Mouse (Mus musculus): ENCODE data around the gene Mettl17.

The Mettl17 gene

DNA sequence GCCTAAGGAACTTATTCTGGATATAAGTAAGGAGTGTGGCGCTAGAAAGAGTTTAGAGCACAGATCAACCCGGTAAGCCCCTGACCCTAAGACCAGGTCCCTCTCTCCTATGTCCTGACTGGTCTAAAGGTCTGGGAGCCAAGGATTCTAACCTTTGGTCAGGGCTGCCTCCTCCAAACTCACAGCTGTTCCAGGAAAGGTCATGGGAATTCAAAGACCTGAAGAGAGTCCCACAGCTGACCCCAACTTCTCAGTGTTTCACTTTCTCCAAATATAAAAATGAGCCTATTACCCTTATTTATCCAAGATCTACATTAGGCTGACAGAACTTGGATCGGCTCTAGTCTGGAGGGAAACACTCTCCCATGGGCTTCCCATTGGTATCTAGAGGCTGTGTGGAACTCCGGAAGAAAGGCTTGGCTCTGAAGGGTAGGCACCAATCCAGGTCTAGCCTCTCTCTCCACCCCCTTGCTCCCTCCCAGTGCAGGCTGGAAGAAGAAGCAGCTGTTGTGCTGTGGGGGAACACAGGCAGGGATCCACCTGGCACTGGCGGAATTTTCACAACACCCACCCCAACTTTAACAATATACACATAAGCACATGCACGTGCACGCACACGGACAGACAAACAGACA, 44.8 kb downstream of the Mettl17 start:
- DNase-seq (ENCODE audit: low read depth, low spot score), result no peak

GRCm38 (mm10) chr14:51929968-51930367, 45.3 kb downstream of the Mettl17 start:
- DNase-seq (ENCODE audit: low read depth, low spot score), result no peak

- DNase-seq (ENCODE audit: low read depth, low spot score), result peak; percentile 79
Measured at GRCm38 (mm10) chr14:51930824-51931223, 46.2 kb downstream of the Mettl17 start.

GRCm38 (mm10) chr14:51932092-51933020, 47.7 kb downstream of the Mettl17 start:
- DNase-seq (ENCODE audit: low read depth, low spot score), result no peak

DNA sequence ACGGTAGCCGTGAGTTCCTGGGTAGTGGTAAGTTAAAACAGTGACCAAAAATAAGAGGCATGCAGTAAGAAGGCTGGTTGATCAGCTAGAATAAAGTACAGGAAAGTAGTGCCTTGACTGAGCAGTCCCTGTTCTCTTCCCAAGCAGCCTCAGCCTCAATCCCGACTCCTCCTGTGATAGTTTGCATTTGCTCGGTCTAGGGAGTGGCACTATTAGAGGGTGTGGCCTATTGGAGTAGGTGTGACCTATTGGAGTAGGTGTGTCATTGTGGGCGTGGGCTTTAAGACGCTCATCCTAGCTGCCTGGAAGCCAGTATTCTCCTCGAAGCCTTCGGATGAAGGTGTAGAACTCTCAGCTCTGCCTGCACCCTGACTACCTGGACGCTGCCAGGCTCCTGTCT, 54.4 kb downstream of the Mettl17 start:
- peak; percentile 66 for DNase-seq (ENCODE audit: low read depth, low spot score)

- peak; percentile 70 for DNase-seq (ENCODE audit: low read depth, low spot score)
Measured at GRCm38 (mm10) chr14:51940944-51941560, 56.4 kb downstream of the Mettl17 start.

GRCm38 (mm10) chr14:51941577-51941976, 56.9 kb downstream of the Mettl17 start:
- DNase-seq (ENCODE audit: low read depth, low spot score), result no peak

GRCm38 (mm10) chr14:51942236-51942635, 57.6 kb downstream of the Mettl17 start:
- no peak for DNase-seq (ENCODE audit: low read depth, low spot score)

All from ZHBTc4 (cell line).